Mouse (Mus musculus): ENCODE measurements around the gene Mns1.

GRCm38 (mm10) chr9:72477306-72477705, 39.5 kb downstream of the Mns1 start:
- TF ChIP-seq CTCF (IDR thresholded peaks at IDR 0.05; ENCODE audit: low read depth, low read length): no peak
- TF ChIP-seq POLR2A (IDR thresholded peaks at IDR 0.05; ENCODE audit: insufficient read depth, low read length): no peak

All from ES-Bruce4 (cell line).